Mouse (Mus musculus) neural tube, embryonic 13.5 days (tissue): ENCODE measurements at regions not wholly inside any gene's neighbourhood (a gene's known extent, or its start where the extent isn't known, plus 50 kb on each side); places are given as distances from the start of the nearest gene placed in this dataset.

Source experiments
- ATAC-seq: fragments of 200-750 bp; cut with Nextera tagmentation; 2 replicates; pipeline ENCODE4 v1.8.0; 2017; ENCODE audit warnings: low read depth, mild to moderate bottlenecking, moderate TSS enrichment, moderate library complexity
- H3K27ac ChIP-seq: fragments of 300-500 bp; sonication (generic); replicated peaks from 2 replicates; pipeline ENCODE4 v1.5.1; 2015; ENCODE audit warnings: moderate library complexity, mild to moderate bottlenecking, inconsistent platforms
- H3K27me3 ChIP-seq: fragments of 300-500 bp; sonication (generic); 2 replicates; pipeline ENCODE4 v1.6.1; 2015; ENCODE audit warnings: mild to moderate bottlenecking, inconsistent platforms
- H3K36me3 ChIP-seq: fragments of 300-500 bp; sonication (generic); 2 replicates; pipeline ENCODE4 v1.6.1; 2015; ENCODE audit warnings: mild to moderate bottlenecking, inconsistent platforms
- H3K4me1 ChIP-seq: fragments of 300-500 bp; sonication (generic); replicated peaks from 2 replicates; pipeline ENCODE4 v1.6.1; 2015; ENCODE audit warnings: inconsistent platforms
- H3K4me2 ChIP-seq: fragments of 300-500 bp; sonication (generic); 2 replicates; pipeline ENCODE4 v1.6.1; 2015; ENCODE audit warnings: inconsistent platforms, mild to moderate bottlenecking, moderate library complexity
- H3K4me3 ChIP-seq: fragments of 300-500 bp; sonication (generic); 2 replicates; pipeline ENCODE4 v1.5.1; 2015; ENCODE audit warnings: mild to moderate bottlenecking, inconsistent platforms
- H3K9ac ChIP-seq: fragments of 300-500 bp; sonication (generic); 2 replicates; pipeline ENCODE4 v1.6.1; 2015; ENCODE audit warnings: moderate library complexity, mild to moderate bottlenecking, inconsistent platforms
- H3K9me3 ChIP-seq: fragments of 300-500 bp; sonication (generic); 2 replicates; pipeline ENCODE4 v1.6.1; 2016; ENCODE audit warnings: inconsistent platforms
- WGBS: fragments of 180-500 bp; shearing (Covaris S2); methylation state at CpG from one replicate; pipeline ENCODE4 v1.1.7; 2015; 5-methylcytosine and 5-hydroxymethylcytosine counted together

DNA sequence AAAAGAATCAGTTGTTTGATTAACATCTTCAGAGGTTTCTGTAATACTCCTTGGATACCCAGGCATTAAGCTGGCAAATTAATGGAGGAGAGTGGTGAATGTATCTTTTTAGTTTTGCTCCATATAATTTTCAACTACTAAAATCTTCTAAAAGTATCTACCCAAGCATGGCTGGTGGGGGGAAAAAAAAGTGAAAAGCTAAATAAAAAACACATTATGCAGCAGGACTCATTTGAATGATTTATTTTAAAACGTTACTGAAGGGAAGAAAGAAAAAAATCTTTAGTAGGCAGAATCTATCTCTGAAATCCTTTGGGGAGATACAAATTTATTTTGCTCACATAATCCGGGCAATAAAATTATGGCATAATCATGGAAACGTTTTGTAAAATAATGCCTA, 443.9 kb upstream of the Mon1b start:
- Histone ChIP-seq H3K9ac (no peak overlapping the region), H3K36me3 (no peaks in the 10 kb centered on the region), H3K4me2 (no peak overlapping the region), H3K27me3 (no peaks in the 10 kb centered on the region), H3K4me1 (no peaks in the 10 kb centered on the region), H3K9me3 (no peaks in the 10 kb centered on the region), H3K27ac (no peak overlapping the region), H3K4me3 (no peak overlapping the region)
- ATAC-seq, result no peak
- WGBS, result 46% methylated on average over 3 of the region's 3 CpGs
